Mouse (Mus musculus): Measurements from ENCODE around the gene Agtpbp1. TPM values are rescaled to one million over a fixed set of nuclear protein-coding genes. Genes with fewer than 3 reads are reported as not detected.

Gene Agtpbp1
- total RNA-seq, 2 experiments from 2014 or later: 29.7 to 49.9 TPM

DNA sequence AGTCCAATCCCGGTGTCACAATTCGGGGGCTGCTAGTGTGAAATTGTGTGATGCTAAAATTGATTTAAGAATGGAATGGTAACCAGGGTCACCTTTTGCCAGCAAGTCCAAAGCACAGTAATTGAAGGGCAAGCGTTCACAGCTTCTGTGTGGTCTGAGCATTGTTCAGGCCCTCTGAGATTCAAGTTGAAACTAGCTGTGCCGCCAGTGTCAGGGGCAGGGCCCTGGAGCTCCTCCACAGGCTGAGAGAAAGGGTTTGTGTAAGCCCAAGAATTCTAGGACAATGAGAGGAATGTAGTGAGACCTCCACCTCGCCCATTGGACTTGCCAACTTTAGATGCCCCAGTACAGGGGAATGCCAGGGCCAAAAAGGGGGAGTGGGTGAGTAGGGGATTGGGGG, 161.2 kb downstream of the Agtpbp1 start:
- no peak for DNase-seq

DNA sequence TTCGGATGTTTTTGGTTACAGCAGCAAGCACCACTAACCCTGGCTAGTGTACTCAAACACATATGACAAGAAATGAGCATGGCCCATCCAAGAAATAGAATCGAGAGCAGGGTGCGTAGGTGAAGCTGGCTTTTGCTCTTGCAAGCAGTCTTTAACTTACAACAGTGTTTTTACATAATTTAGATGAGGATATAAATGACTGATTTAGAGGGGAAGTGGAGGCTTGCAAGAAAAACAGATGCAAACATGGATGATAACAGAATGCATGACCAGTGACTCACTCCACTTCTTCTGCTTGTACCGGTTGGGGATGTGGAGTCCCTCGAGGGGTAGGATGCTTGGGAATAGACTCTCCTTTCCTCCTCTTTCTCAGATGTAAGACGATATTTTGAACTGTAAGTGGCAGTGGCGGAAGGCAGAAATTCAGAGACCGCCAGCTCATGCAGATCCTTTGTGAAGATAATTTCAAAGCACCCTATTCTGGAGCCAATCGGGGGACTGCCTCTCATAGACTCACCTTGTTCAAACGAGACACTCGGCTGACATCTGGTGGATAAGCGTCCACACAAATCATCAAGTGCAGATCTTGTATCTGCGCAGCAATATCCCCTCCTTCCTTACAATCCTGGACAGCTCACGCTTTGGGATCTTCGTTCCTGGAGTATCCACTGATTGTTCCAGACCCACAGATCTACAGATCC, 168.3 kb downstream of the Agtpbp1 start:
- DNase-seq: no peak

DNA sequence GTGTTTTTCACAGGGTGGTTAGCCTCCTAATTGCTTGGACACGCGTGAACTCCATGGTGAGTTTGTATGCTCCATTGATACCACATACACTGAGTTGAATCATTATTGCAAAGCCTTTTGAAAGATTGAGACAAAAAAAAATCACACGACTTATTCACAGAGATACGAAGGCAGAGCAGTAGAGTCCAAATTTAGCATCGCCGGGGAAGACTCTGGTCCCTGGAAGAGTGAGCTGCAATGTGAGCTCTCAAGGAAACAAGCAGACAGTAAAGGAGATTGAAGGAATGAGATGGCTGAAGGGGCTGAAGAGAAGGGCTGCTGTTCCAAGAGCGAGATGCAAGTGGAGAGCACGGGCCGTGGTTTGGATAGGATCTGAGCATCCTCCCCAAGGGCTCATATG, 171.1 kb downstream of the Agtpbp1 start:
- DNase-seq: no peak

GRCm38 (mm10) chr13:59412672-59413071, 172.4 kb downstream of the Agtpbp1 start:
- DNase-seq: no peak

DNA sequence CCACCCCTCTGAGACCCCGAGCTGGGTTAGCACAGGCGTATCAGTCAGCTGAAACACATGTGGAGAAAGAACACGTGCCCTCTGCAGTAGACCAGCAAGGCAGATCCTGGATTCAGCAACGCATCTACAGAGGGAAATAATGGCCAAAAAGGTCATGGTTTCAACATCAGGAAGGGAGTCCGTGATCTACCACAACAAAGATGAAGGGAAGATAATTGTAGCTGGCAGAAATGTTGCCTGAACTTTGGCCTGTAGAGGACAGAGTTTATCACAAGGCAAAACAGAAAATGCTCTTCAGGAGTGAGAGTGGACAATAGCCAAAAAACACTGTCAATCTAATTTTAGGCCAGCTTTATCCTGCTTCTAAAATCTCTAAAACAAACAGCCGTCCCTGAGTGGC, 177.8 kb downstream of the Agtpbp1 start:
- no peak for DNase-seq

DNA sequence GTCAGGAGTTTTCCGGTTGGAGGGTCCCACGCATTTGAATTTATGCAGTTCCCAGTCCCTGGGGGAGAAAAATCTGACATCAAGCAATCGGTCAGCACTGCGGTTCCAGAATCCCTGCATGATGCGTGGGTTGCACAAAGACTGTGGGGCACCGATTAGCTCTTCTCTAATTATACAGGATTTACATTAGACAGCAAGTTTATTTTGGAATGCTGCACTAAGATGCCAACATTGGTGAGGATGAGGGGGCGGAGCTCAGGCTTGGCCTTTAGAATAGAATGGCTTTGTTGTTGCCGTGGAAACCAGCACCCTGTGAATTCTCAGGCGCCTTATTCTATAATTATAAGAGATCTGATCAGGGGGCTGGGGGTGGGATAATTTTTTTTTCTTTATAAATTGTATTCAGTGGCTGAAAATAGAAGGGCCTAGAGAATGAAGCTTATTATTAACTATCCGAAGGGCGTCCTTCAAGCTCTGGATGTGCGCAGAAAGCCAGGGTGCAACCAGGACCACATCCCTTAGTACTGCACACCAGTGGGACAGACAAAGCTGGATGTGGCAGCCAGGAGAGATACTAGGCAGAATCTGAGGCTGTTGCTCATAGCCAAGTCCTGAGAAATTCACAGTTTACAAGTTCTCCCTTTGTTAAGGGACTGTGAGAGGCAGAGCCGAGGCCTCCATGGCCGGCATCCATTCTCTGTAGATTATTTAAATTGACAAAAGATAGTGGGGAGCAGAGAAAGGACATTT, 182.8 kb downstream of the Agtpbp1 start:
- no peak for DNase-seq

DNA sequence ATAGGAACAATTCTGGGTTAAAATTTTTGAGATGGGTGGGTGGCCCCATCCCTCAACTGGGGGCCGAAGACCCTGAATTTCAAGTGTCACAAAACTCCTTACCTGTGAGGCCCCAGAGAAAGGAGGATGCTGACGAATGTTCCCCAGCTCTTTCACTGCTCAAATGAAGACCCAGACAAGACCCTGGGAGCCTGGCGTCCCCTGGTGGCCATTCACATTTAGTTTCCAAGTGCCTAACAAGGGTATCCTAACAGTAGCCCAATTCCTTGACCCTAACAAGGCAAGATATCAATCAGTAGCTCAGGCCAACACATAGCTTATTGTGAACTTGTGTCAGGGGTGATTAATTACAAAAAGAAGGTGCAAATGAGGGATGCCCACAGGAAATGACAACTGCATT, 187.5 kb downstream of the Agtpbp1 start:
- peak; percentile 58 for DNase-seq

Other genes starting within 250 kb of the Agtpbp1 start
- gene Naa35, start within 50 bp of the Agtpbp1 start, total RNA-seq (2021): 10 to 100 TPM; 54.9 to 63.5 TPM
- gene Golm1, start 90.6 kb upstream of the Agtpbp1 start, total RNA-seq (2021): 10 to 100 TPM; 13.8 to 17.0 TPM
- gene 4921517D22Rik, start 108.9 kb upstream of the Agtpbp1 start, total RNA-seq (2021): not detected
- not detected for gene Spata31d1a, start 125.1 kb upstream of the Agtpbp1 start, total RNA-seq (2021)
- gene Spata31d1b, start 127.1 kb upstream of the Agtpbp1 start, total RNA-seq (2021): not detected
- not detected for gene Spata31d1d, start 146.5 kb upstream of the Agtpbp1 start, total RNA-seq (2021)
- gene 1700014D04Rik, start 161.5 kb upstream of the Agtpbp1 start, total RNA-seq (2021): not detected
- 100 to 1,000 TPM; 127 to 142 TPM for gene Isca1, start 184.6 kb upstream of the Agtpbp1 start, total RNA-seq (2021)
- gene Gm49354, start 197.0 kb upstream of the Agtpbp1 start, total RNA-seq (2021): not detected
- gene Tut7, start 237.9 kb upstream of the Agtpbp1 start, total RNA-seq (2021): 10 to 100 TPM; 66.8 to 71.2 TPM

Measured in adrenal gland, postnatal 10 days (tissue).